Mouse (Mus musculus) thymus, postnatal 0 days (tissue): ENCODE results near the gene Pmpcb. TPM values are rescaled to one million over a fixed set of nuclear protein-coding genes. Genes with fewer than 3 reads are reported as not detected.

ENCODE experiments used
- DNase-seq: peaks from one replicate; pipeline ENCODE4 v3.0.0-alpha.2; 2015; ENCODE audit warnings: low spot score
- polyA plus RNA-seq: library from polyadenylated mRNA; unstranded; fragments of >200 nt; fragmentation: Nextera tagmentation; extraction: Ambion mirVana; gene quantifications from 2 replicates; pipeline ENCODE4 v1.2.1, GENCODE M21; 2015

Gene Pmpcb
- polyA plus RNA-seq, 1 experiment from 2014 or later, result 71.5 TPM

GRCm38 (mm10) chr5:21732177-21732911, 4.6 kb upstream of the Pmpcb start:
- no peak for DNase-seq

GRCm38 (mm10) chr5:21732930-21733329, 4.0 kb upstream of the Pmpcb start:
- no peak for DNase-seq

DNA sequence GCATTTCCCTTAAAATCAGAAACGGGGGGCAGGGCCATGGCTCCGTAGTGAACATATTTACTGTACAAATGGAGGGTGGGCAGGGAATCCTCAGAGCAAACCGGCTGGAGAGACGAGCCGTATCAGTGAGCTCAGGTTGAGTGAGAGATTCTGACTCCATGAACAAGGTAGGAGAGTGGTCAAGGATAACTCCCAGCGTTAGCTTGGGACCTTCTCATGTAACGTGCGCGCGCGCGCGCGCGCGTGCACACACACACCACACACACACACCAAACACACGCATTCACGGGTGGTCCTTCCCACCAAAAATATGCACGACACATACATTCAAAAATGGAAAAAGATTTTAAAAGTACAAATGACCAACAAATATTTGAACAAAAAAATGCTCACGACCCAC, 1.8 kb upstream of the Pmpcb start:
- DNase-seq, result peak; percentile 21

DNA sequence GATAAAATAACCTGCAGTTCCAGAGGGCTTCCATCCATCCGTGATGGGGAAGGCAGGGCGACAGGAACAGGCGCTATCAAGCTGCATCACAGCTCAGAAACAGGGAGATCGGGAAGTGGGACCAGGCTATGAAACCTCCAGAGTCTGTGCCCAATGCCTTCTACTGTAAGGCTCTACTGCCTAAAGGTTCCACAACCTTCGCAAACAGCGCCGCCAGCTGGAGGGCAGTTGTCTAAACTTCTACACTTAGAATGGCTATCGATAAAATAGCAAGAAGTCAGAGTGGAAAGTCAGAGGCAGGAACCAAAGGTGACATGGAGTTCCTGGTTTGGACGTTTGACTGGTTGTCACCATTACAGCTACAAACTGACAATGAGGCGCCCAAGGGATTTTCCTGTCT, 1.4 kb upstream of the Pmpcb start:
- peak; percentile 83 for DNase-seq

DNA sequence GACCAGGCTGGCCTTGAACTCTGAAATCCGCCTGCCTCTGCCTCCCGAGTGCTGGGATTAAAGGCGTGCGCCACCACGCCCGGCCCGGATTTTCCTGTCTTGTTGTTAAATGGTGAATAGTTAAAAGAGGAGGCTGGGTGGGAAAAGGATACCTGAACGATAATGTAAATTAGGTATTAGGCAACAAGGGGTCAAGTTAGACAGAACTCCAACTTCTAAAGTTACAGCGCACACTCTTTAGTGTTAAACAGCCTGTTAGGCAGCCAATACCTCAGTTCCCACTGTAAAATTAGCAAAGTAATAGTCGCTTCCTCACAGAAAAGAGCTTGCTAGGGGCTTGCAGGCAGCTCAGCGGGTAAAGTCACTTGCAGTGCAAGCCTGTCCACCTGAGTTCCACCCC, 895 bp upstream of the Pmpcb start:
- DNase-seq, result no peak

DNA sequence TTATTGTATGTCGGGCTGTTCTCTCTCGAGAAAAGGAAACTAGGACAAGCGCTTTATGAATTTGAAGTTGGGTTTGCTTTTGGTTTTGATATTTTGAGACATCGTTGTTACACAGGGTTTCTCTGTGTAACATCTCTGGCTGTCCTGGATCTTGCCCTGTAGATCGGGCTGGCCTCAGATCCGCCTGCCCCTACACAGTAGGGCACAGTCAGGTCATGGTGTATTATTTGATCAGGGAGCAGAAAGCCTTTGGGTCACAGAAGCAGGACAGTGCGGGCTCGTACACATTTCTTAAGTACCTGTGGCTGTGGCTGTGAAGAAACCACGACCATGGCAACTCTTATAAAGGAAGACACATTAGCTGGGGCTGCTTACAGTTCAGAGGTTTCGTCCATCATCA, 679 bp downstream of the Pmpcb start:
- no peak for DNase-seq

- DNase-seq, result no peak
These were observed 2.2 kb downstream of the Pmpcb start for GRCm38 (mm10) chr5:21739120-21739519.

DNA sequence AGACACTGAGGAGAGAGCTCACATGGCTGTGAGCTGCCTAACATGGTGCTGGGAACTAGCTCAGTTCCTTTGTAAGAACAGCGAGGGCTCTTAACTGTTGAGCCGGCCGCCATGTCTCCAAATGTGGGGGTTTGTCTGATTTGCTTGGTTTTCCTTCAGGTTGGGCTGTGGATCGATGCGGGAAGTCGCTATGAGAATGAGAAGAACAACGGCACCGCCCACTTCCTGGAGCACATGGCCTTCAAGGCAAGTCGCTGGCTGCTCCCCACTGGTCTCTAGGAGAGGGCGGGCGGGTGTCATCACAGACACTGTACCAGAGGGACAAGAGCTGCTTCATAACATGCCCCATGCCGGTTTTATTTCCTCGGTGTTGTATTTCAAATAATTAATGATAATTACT, 2.9 kb downstream of the Pmpcb start:
- DNase-seq, result no peak

DNA sequence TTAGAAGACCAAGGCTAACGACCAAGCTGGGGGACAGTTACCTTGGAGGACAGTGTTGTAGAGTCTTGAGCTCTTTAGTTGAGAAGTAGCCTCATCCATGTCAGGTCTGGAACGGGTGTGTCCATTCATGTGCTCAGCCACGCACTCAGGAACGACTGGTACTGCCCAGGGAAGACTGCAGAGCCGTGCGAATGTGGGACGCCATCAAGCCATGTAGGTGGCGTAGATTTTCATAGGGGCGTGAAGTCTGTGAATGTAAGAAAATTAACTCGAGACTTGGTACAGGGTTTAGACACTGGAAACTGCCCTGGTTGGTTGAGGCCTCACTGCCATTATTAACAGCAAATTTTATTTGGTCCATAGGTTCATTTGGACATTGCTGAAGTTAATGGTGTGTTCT, 6.7 kb downstream of the Pmpcb start:
- no peak for DNase-seq

- DNase-seq, result no peak
These were observed 7.7 kb downstream of the Pmpcb start for GRCm38 (mm10) chr5:21744651-21745050.

DNA sequence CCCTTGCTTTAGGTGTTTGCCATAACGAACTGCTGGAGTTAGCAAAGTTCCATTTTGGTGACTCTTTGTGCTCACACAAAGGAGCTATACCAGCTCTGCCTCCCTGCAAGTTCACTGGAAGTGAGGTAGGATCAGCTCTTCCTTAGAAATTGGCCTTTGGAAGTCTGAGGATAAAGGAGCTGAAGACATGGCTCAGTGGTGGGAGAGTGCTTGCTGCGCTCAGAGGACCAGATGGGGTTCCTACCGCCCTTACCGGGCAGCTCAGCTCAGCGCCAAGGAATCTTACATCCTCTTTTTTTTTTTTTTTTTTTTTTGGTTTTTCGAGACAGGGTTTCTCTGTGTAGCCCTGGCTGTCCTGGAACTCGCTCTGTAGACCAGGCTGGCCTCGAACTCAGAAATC, 9.0 kb downstream of the Pmpcb start:
- DNase-seq, result no peak

- no peak for DNase-seq
These were observed 31.6 kb downstream of the Pmpcb start for GRCm38 (mm10) chr5:21768506-21768905.

DNA sequence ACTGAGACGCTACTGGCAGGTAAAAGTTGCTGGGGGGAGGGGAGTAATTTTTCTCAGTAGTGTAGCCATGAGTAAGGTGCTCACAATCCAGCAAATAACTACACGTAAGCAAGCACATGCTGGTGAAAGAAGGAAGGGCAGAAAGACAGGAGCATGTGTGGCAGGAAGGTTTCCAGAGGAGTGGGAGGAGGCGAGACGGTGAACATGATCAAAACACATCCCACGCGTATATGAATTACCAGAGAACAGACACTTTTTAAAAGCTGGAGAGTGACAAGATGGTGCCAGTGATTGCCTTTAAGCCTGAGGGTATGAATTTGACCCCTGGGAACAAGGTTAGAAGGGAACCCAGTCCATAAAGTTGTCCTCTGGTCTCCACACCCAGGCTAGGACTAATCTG, 32.9 kb downstream of the Pmpcb start:
- DNase-seq, result no peak

DNA sequence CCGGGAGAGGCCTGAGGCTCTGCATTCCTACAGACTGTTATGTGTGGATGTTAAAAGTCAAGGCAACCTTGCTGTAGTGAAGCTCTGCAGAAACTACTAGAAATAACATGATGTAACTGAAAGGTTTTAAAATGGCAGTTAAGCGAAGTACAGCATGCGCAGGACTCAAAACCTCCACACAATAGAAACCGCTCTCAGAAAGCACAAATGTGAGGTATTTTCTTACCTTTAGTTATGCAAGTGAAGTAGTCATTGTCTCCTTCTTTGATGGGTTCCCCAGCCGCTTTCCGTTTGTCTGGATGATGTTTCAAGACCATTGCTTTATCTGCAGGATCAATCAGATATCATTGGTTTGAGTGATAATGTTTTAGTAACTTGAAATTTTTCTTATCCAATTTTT, 39.5 kb downstream of the Pmpcb start:
- no peak for DNase-seq

GRCm38 (mm10) chr5:21784161-21785052, 47.5 kb downstream of the Pmpcb start:
- peak; percentile 69 for DNase-seq

GRCm38 (mm10) chr5:21785053-21785452, 48.1 kb downstream of the Pmpcb start, which contains the start of the genes Dnajc2 and Psmc2:
TSS of gene Dnajc2 (minus strand) at chr5:21785251.
TSS of gene Psmc2 (plus strand) at chr5:21785283.
- peak; percentile 92 for DNase-seq

DNA sequence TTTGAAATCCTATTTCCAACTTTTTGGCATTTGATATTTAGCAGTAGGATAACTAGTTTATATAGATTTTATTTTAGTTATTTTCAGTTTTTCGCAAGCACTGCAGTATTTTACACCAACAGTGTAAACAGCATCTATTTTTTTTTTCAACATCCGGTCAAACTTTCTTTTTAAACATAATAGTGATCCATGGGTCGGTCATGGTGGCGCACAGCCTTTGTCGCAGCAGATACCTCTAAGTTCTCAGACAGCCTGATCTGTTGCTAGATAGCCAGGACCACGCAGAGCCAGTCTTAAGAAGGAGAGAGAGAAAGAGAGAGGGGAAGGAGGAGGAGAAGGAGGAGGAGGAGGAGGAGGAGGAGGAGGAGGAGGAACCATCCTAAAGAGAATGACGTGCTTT, 48.8 kb downstream of the Pmpcb start:
- DNase-seq, result no peak

DNA sequence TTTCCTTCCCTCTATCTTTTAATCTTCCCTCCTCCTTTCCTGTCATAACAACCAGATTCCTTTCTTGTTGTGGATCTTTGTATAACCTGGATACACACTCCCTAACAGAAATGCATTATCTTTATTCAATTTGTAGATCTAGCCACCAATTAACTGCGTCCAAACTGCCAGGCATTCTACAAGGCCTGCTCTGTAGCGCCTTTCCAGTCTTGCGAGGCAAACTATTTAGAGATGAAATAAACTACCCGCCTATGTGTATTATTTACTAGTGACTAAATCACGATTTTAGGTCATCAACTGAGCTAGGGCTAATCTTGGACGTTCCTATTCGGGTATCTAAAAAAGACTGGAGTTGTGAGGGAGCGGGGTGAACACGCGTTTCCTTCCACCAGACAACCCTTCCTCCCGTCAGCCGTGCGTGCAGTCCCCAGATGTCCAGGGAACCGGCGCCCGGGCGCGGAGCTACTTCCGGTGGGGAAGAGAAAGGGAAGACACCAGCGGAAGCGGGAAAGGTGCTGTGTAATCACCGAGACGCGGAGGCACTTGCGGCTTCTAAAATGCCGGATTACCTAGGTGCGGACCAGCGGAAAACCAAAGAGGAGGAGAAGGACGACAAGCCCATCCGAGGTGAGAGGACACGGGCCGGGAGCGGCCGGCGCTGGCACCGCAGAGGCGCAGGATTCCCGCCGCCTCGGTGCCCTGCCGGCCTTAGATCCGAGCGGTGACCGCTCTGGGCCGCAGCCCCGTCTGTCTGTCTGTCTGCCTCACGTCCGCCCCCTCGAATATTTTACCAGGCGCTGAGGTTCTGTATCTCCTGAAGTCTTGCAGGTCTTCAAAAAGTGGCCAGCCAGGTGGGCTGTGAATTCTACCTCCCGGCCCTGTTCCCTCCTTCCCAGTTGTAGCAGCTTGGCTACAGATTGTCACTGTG, 49.6 kb downstream of the Pmpcb start:
- peak; percentile 94 for DNase-seq

DNA sequence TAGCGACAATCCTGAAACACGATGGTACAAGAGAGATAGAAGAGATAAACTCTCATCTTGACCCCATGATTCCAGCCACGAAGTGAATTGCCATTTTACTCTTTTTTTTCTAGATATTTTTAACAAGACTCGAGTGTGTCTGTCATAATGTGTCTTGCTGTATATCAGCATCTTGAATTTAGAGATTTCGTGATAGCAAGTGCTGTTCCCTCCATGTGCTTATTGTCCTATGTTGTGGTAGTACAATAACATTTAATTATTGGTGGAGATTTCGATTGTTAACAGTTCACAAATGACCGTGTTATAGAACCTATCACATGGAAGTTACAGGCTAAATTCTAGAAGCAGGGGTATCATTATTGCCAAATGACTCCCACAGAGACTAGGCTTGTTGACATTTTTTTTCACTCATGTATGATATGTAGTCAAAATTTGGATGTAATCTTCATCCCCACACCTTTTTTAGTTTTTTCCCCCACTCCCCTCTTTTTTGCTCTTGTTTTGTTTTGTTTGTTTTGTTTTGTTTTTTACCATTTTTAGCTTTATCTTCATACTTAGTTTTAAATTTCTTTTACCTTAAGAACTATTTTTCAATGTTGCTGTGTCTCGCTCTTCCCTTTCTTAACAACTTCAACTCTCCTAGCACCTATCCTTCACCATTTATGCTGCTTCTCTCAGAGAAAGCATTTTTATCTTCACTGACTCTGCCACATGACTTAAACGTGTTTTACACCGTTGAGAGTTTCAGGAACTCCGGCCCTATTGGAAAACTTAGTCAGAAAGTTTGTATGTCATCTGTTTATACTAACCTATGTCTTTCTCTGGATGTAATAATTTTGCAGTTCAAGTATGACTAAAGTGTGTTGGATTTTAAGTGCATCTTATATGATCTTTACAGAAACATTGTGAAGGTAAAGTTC, 50.5 kb downstream of the Pmpcb start:
- no peak for DNase-seq

DNA sequence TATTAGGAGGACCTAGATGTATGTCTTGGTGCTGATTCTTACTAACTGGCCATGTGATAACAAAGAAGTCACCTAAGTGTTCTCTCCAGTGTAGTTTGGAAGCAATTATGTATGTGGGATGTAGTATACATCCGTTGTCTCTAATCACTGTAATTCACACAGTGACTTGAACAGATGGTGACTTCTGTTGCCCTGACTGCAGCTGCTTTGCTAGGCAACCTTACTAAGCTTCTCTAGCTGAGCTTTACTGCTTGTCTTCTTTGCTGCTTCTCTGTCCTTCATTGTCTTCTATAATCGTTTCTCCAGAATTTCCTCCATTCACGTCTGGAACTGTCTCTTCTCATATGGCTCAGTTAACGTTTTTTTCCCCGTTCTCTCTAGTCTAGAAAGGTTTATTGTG, 52.1 kb downstream of the Pmpcb start:
- DNase-seq, result no peak
